Mouse (Mus musculus): ENCODE measurements around the gene Stk4.
A peak's percentile ranks its signal among the peaks of the same experiment; 100 is the strongest.

Stk4 gene

GRCm38 (mm10) chr2:164070142-164070764, at the start of gene Stk4:
TSS of gene Stk4 (plus strand) at chr2:164070322.
- DNase-seq, result no peak

GRCm38 (mm10) chr2:164022104-164022503, 48.0 kb upstream of the Stk4 start:
- DNase-seq, result no peak

- no peak for DNase-seq
Measured at GRCm38 (mm10) chr2:164025150-164025549, 45.0 kb upstream of the Stk4 start, which contains the start of gene Pabpc1l. TSS of gene Pabpc1l (plus strand) at chr2:164025450.

- DNase-seq, result no peak
Measured at GRCm38 (mm10) chr2:164031147-164031546, 39.0 kb upstream of the Stk4 start.

GRCm38 (mm10) chr2:164032973-164033372, 37.1 kb upstream of the Stk4 start:
- DNase-seq, result no peak

- no peak for DNase-seq
Measured at GRCm38 (mm10) chr2:164036520-164037019, 33.6 kb upstream of the Stk4 start.

GRCm38 (mm10) chr2:164038407-164039028, 31.6 kb upstream of the Stk4 start:
- DNase-seq, result no peak

GRCm38 (mm10) chr2:164040949-164041348, 29.2 kb upstream of the Stk4 start:
- no peak for DNase-seq

- DNase-seq, result no peak
Measured at GRCm38 (mm10) chr2:164041523-164041922, 28.6 kb upstream of the Stk4 start.

GRCm38 (mm10) chr2:164047197-164047690, 22.9 kb upstream of the Stk4 start:
- DNase-seq, result peak; percentile 80

GRCm38 (mm10) chr2:164053767-164054166, 16.4 kb upstream of the Stk4 start:
- peak; percentile 86 for DNase-seq

- no peak for DNase-seq
Measured at GRCm38 (mm10) chr2:164054671-164055070, 15.5 kb upstream of the Stk4 start.

GRCm38 (mm10) chr2:164059634-164060235, 10.4 kb upstream of the Stk4 start:
- DNase-seq, result no peak

GRCm38 (mm10) chr2:164070765-164071436, 779 bp downstream of the Stk4 start, which contains the start of gene Tomm34:
TSS of gene Tomm34 (minus strand) at chr2:164071169.
- peak; percentile 95 for DNase-seq

- DNase-seq, result peak; percentile 40
Measured at GRCm38 (mm10) chr2:164071437-164071820, 1.3 kb downstream of the Stk4 start.

- DNase-seq, result peak; percentile 36
Measured at GRCm38 (mm10) chr2:164072109-164072508, 2.0 kb downstream of the Stk4 start.

GRCm38 (mm10) chr2:164073120-164073519, 3.0 kb downstream of the Stk4 start:
- DNase-seq, result peak; percentile 41

- peak; percentile 96 for DNase-seq
Measured at GRCm38 (mm10) chr2:164073918-164074578, 3.9 kb downstream of the Stk4 start.

GRCm38 (mm10) chr2:164075088-164075487, 5.0 kb downstream of the Stk4 start:
- DNase-seq, result no peak

GRCm38 (mm10) chr2:164076874-164077425, 6.8 kb downstream of the Stk4 start:
- DNase-seq, result no peak

- no peak for DNase-seq
Measured at GRCm38 (mm10) chr2:164077875-164078274, 7.8 kb downstream of the Stk4 start.

- no peak for DNase-seq
Measured at GRCm38 (mm10) chr2:164079488-164079887, 9.4 kb downstream of the Stk4 start.
